Mouse (Mus musculus) limb, embryonic 15.5 days (tissue): ENCODE results near the gene Hspa12b. TPM values are rescaled to one million over a fixed set of nuclear protein-coding genes. Genes with fewer than 3 reads are reported as not detected.
"Not testable (repeated sequence)": the region's sequence is repeated elsewhere in the genome, so short reads cannot be mapped to it uniquely, and the experiment has no call there.

ENCODE experiments used
- ATAC-seq: fragments of 200-750 bp; cut with Nextera tagmentation; 2 replicates; pipeline ENCODE4 v1.8.0; 2017; ENCODE audit warnings: low read depth, moderate TSS enrichment; ENCODE audit not compliant: insufficient number of reproducible peaks, low FRiP score, low TSS enrichment
- H3K27ac ChIP-seq: fragments of 300-500 bp; sonication (generic); 2 replicates; pipeline ENCODE4 v1.5.1; 2015; ENCODE audit warnings: moderate library complexity, mild to moderate bottlenecking, inconsistent platforms
- H3K27me3 ChIP-seq: fragments of 300-500 bp; sonication (generic); 2 replicates; pipeline ENCODE4 v1.6.1; 2015; ENCODE audit warnings: inconsistent platforms
- H3K36me3 ChIP-seq: fragments of 300-500 bp; sonication (generic); 2 replicates; pipeline ENCODE4 v1.6.1; 2015; ENCODE audit warnings: inconsistent platforms
- H3K4me1 ChIP-seq: fragments of 300-500 bp; sonication (generic); 2 replicates; pipeline ENCODE4 v1.6.1; 2015; ENCODE audit warnings: inconsistent platforms
- H3K4me2 ChIP-seq: fragments of 300-500 bp; sonication (generic); 2 replicates; pipeline ENCODE4 v1.6.1; 2015; ENCODE audit warnings: mild to moderate bottlenecking, inconsistent platforms
- H3K4me3 ChIP-seq: fragments of 300-500 bp; sonication (generic); 2 replicates; pipeline ENCODE4 v1.5.1; 2015; ENCODE audit warnings: mild to moderate bottlenecking, inconsistent platforms
- H3K9ac ChIP-seq: fragments of 300-500 bp; sonication (generic); 2 replicates; pipeline ENCODE4 v1.6.1; 2015; ENCODE audit warnings: inconsistent platforms
- H3K9me3 ChIP-seq: fragments of 300-500 bp; sonication (generic); 2 replicates; pipeline ENCODE4 v1.6.1; 2016; ENCODE audit warnings: inconsistent platforms
- WGBS: fragments of 180-500 bp; shearing (Covaris S2); methylation state at CpG from one replicate; pipeline ENCODE4 v1.1.7; 2015; 5-methylcytosine and 5-hydroxymethylcytosine counted together
- polyA plus RNA-seq: library from polyadenylated mRNA; unstranded; fragments of >200 nt; fragmentation: Nextera tagmentation; extraction: Ambion mirVana; gene quantifications from 2 replicates; pipeline ENCODE4 v1.2.1, GENCODE M21; 2015

Gene Hspa12b
- polyA plus RNA-seq, 1 experiment from 2014 or later, result 22.0 TPM

DNA sequence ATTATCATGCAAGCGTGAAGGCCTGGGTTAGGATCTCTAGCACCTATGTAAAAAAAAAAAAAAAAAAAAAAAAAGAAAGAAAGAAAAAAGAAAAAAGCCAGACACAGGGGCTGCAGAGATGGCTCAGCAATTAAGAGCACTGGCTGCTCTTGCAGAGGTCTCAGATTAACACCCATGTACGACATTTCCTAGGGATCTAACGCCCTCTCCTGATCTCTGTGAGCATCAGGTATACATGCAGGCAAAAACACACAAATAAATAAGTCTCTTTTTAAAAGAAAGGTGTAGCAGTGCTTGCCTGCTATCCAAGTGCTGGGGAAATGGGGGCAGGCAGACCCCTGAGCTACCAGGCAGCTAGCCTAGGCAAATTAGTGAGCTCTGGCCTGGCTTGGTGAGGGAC lies 25.6 kb upstream of the Hspa12b start:
- Histone ChIP-seq H3K4me2 (no peak overlapping the region), H3K9me3 (no peaks in the 10 kb centered on the region), H3K27me3 (no peaks in the 10 kb centered on the region), H3K4me1 (no peaks in the 10 kb centered on the region; the same call in none of the 2 replicates), H3K9ac (no peak overlapping the region), H3K4me3 (no peak overlapping the region), H3K27ac (no peak overlapping the region), H3K36me3 (no peaks in the 10 kb centered on the region)
- ATAC-seq, result no peak
- WGBS, result 48% methylated on average over 3 of the region's 3 CpGs

DNA sequence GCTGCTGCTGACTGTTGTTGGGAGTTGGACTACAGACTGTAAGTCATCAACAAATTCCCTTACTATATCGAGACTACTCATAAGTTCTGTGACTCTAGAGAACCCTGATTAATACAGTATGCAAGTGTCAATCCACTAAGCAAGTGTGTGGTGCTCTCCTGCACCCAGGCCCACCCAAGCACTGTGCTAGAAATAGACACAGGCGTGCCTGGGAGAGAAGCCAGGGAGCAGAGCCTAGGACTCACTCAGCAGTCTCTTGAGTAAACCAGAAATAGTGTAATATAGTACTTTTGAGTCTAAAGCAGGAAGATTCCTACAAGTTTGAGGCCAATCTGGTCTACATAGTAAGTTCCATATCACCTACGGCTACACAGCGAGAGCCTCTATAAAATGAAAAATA lies 23.1 kb upstream of the Hspa12b start:
- Histone ChIP-seq H3K27me3 (no peaks in the 10 kb centered on the region), H3K4me3 (no peak overlapping the region), H3K4me2 (no peak overlapping the region), H3K4me1 (no peaks in the 10 kb centered on the region), H3K9me3 (no peaks in the 10 kb centered on the region), H3K9ac (no peak overlapping the region), H3K27ac (no peak overlapping the region), H3K36me3 (no peaks in the 10 kb centered on the region)
- ATAC-seq, result no peak
- WGBS, result 76% methylated on average over 4 of the region's 4 CpGs

- H3K9ac ChIP-seq, H3K36me3 ChIP-seq, H3K27me3 ChIP-seq, ATAC-seq, H3K4me1 ChIP-seq, H3K4me2 ChIP-seq, H3K4me3 ChIP-seq, H3K27ac ChIP-seq, H3K9me3 ChIP-seq: not testable (repeated sequence)
- 67% methylated on average over 4 of the region's 4 CpGs for WGBS
These were observed 22.0 kb upstream of the Hspa12b start for GRCm38 (mm10) chr2:131105061-131105460.

- no peaks in the 10 kb centered on the region for H3K36me3 ChIP-seq
- H3K9me3 ChIP-seq, result no peaks in the 10 kb centered on the region
- no peak overlapping the region for H3K27ac ChIP-seq
- H3K4me3 ChIP-seq, result no peak overlapping the region
- ATAC-seq, result no peak
- H3K9ac ChIP-seq, result no peak overlapping the region
- H3K4me2 ChIP-seq, result no peak overlapping the region
- 89% methylated on average over 5 of the region's 5 CpGs for WGBS
- H3K27me3 ChIP-seq, result no peaks in the 10 kb centered on the region
- H3K4me1 ChIP-seq, result no peaks in the 10 kb centered on the region
These were observed 21.1 kb upstream of the Hspa12b start for GRCm38 (mm10) chr2:131105989-131106388.

DNA sequence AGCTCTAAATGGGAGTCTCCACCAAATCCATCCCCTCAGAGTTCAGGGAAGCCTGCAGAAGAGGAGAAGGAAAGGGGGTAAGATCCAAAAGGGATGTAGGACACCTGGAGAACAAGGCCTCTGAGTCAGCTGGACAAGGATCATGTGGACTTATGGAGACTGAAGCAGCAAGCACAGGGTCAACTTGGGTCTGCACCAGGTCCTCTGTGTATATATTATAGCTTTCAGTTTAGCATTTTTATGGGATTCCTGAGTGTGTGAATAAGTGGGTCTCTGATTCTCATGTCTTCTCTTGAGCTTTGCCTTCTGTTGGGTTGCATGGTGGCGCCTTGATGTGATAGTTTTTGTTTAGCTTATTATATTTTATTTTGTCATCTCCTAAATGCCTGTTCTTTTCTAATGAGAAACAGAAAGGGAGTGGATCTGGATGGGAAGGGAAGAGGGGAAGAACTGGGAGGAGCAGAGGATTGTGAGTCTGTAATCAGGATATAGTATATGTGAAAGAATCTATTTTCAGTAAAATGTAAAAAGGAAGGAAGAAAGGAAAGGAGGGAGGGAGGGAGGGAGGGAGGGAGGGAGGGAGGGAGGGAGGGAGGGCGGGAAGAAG lies 8.0 kb upstream of the Hspa12b start:
- Histone ChIP-seq H3K4me1 (no peaks in the 10 kb centered on the region), H3K4me3 (no peak overlapping the region), H3K4me2 (no peak overlapping the region), H3K9ac (no peak overlapping the region), H3K36me3 (no peaks in the 10 kb centered on the region), H3K27me3 (no peaks in the 10 kb centered on the region), H3K9me3 (no peaks in the 10 kb centered on the region), H3K27ac (no peak overlapping the region)
- 75% methylated on average over 2 of the region's 2 CpGs for WGBS
- no peak for ATAC-seq

GRCm38 (mm10) chr2:131124166-131124565 lies 2.9 kb upstream of the Hspa12b start:
- no peak for ATAC-seq
- no peak overlapping the region for H3K27ac ChIP-seq
- H3K4me2 ChIP-seq, result no peak overlapping the region
- no peaks in the 10 kb centered on the region for H3K9me3 ChIP-seq
- H3K4me1 ChIP-seq, result peaks cover 30% of the 10 kb centered on the region
- no peaks in the 10 kb centered on the region for H3K27me3 ChIP-seq
- H3K4me3 ChIP-seq, result no peak overlapping the region
- H3K9ac ChIP-seq, result no peak overlapping the region
- H3K36me3 ChIP-seq, result no peaks in the 10 kb centered on the region
- WGBS, result 63% methylated on average over 3 of the region's 3 CpGs

DNA sequence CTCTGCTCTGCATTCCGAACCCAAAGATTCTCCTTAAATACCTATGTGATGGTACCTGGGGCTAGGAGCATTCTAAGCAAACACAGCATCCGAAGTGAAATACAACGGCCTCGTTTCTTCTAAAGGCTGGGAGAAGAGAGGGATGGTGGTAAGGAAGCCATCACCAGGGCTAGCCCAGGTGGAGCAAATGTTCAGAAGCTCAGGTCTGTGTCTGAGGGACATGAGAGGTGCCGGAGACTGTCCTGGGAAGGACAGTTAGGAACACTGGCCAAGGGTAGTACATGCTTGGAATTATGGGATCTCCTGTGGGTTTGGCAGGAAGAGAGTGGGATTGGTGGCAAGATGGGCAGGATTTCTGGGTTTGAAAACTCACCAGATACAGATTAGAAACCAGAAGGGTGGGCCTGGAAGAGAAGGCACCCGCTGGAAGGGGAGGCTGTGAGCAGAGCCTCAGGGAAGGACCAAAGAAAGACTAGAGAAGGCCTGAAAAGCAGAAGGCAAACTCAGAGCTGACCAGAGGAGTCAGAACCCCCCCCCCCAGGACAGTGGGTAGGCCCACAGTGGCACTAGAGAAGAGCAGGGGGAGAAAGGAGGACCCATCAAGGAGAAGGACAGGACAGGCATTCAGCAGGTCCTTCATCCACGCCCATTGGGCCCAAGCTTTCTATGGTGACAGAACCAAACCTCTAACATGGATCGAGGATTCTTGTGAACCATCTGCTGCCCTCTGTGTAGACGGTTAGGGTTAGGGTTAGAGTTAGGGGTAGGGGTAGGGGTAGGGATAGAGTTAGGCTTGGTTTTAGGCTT lies 1.7 kb upstream of the Hspa12b start:
- Histone ChIP-seq H3K36me3 (no peaks in the 10 kb centered on the region), H3K9me3 (no peaks in the 10 kb centered on the region), H3K4me2 (no peak overlapping the region), H3K4me1 (peaks cover 30% of the 10 kb centered on the region), H3K27ac (no peak overlapping the region), H3K27me3 (no peaks in the 10 kb centered on the region), H3K4me3 (no peak overlapping the region), H3K9ac (no peak overlapping the region)
- WGBS, result 89% methylated on average over 9 of the region's 9 CpGs
- ATAC-seq, result no peak

DNA sequence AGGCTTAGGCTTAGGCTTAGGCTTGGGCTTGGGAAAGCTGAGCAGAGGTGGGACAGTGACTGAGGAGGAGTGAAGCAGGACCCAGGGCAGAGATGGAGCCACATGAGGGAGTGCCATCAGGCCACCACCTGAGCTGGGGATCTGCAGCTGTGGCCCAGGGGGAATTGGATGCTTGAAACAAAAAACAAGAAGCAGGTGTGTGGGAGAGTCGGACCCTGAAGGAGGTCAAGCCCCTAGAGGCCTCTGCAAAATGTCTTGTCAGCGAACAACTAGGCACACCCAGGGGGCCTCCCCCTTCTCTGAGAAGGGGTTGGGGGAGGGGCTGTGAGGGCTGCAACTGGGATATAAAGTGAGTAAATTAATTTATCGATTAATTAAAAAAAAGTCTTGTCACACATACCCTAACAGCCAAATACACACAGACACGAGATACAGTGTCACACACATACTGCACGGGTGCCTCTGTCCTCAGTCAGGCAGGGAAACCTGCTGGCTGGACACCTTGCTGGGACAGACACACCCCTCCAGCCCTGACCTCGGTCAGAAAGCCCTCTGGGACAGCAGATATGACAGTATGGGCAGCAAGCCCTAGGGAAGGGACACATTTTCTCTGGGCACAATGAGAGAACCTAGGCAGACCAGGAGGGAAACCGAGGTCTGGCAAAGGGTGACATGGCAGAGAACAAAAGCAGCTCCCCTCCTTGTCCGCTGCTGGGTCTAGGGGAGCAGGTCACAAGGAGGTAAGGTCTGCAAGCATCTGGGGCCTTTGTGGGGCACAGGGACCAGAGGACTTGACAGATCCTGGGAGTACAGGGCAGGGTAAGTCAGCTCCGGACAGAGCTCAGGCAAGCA lies 890 bp upstream of the Hspa12b start:
- no peaks in the 10 kb centered on the region; the same call in 1 of the 2 replicates for H3K36me3 ChIP-seq
- peak overlapping the region; percentile 69; the same call in 1 of the 2 replicates for H3K4me3 ChIP-seq
- 46% methylated on average over 9 of the region's 9 CpGs for WGBS
- peak overlapping the region; percentile 70 for H3K4me2 ChIP-seq
- H3K27me3 ChIP-seq, result no peaks in the 10 kb centered on the region
- peak overlapping the region; percentile 70; the same call in 1 of the 2 replicates for H3K9ac ChIP-seq
- H3K9me3 ChIP-seq, result no peaks in the 10 kb centered on the region
- peaks cover 30% of the 10 kb centered on the region for H3K4me1 ChIP-seq
- H3K27ac ChIP-seq, result peak overlapping the region; percentile 91
- ATAC-seq, result 0 out of 2 replicates have a peak, but pooled peaks have one; percentile 1

DNA sequence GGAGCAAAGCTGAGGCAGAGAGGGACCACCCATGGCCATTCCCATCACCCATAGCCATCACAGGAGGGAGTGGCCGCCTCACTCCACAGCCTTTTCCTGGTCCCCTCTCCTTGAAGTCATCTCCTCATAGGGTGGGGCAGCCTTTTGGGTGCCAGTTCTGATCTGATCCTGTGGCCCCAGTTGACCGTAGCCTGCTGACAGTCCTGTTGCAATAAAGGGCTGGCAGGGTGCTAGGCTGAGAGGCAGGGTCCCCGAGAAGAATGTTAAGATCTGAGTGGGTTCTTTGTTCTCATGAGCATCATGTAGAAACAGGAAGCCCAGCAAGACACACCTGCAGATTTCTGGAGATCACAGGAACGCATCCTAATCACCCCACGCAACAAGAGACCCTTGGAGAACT lies 1.1 kb downstream of the Hspa12b start:
- Histone ChIP-seq H3K36me3 (no peaks in the 10 kb centered on the region; the same call in 1 of the 2 replicates), H3K27me3 (no peaks in the 10 kb centered on the region), H3K4me1 (peaks cover 30% of the 10 kb centered on the region), H3K9me3 (no peaks in the 10 kb centered on the region), H3K27ac (no peak overlapping the region), H3K9ac (peak overlapping the region; percentile 70; the same call in 1 of the 2 replicates), H3K4me2 (peak overlapping the region; percentile 70), H3K4me3 (peak overlapping the region; percentile 69)
- ATAC-seq, result no peak
- WGBS, result 70% methylated on average over 5 of the region's 5 CpGs

DNA sequence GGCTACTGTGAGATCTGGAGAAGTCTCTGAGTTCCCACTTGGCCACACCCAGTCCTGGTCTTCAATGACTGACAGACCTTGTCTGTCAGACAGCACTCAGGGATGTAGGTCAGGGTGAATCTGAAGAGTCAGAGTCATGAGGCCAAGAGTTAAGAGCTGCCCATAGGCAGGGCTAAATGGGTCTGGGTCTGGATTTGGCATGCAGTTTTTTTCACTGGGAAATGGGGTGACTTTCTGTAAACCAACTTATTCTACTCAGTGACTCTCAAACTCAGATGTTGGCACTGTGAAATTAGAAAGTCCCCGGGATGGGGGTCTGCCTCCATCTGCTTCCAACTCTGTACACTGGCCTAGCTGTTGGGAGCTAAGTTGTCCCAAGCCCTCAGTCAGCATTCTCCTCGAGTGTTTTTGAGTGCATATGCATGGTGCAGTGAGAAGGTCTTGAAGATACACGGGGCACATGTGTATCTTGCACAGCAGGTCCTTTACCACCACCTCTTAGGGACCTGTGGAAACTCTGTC lies 1.6 kb downstream of the Hspa12b start:
- H3K4me3 ChIP-seq, result peak overlapping the region; percentile 69

GRCm38 (mm10) chr2:131129836-131130235 lies 2.8 kb downstream of the Hspa12b start:
- Histone ChIP-seq H3K9me3 (no peaks in the 10 kb centered on the region), H3K9ac (no peak overlapping the region), H3K27ac (no peak overlapping the region), H3K4me1 (peaks cover 30% of the 10 kb centered on the region), H3K4me3 (no peak overlapping the region), H3K36me3 (peaks cover 11% of the 10 kb centered on the region), H3K4me2 (no peak overlapping the region), H3K27me3 (no peaks in the 10 kb centered on the region)
- no peak for ATAC-seq
- WGBS, result 86% methylated on average over 5 of the region's 5 CpGs

More for the DNA sequence above, 1.6 kb downstream of the Hspa12b start:
- no peaks in the 10 kb centered on the region for H3K27me3 ChIP-seq
- H3K4me1 ChIP-seq, result peaks cover 30% of the 10 kb centered on the region
- no peaks in the 10 kb centered on the region; the same call in 1 of the 2 replicates for H3K36me3 ChIP-seq
- 75% methylated on average over 3 of the region's 3 CpGs for WGBS
- peak overlapping the region; percentile 70 for H3K4me2 ChIP-seq
- no peaks in the 10 kb centered on the region for H3K9me3 ChIP-seq
- H3K9ac ChIP-seq, result no peak overlapping the region
- H3K27ac ChIP-seq, result no peak overlapping the region
- no peak for ATAC-seq
